Mouse (Mus musculus): ENCODE results near the gene Barhl1. TPM values are rescaled to one million over a fixed set of nuclear protein-coding genes. Genes with fewer than 3 reads are reported as not detected.

The Barhl1 gene
- polyA plus RNA-seq, 1 experiment from 2014 or later: 0.70 TPM

Other genes with a start within 250 kb of the Barhl1 start
- 1.5 and 1.8 TPM in 2 replicates for gene Spaca9, start 216.9 kb downstream of the Barhl1 start, polyA plus RNA-seq (2015; fragmentation: Nextera tagmentation; extraction: Ambion mirVana)
- 0.92 and 1.7 TPM in 2 replicates for gene Ak8, start 216.5 kb downstream of the Barhl1 start, polyA plus RNA-seq (2015; fragmentation: Nextera tagmentation; extraction: Ambion mirVana)
- 21.8 and 23.1 TPM in 2 replicates for gene Gtf3c4, start 76.3 kb downstream of the Barhl1 start, polyA plus RNA-seq (2015; fragmentation: Nextera tagmentation; extraction: Ambion mirVana)
- 17.2 and 17.3 TPM in 2 replicates for gene Ddx31, start 76.3 kb downstream of the Barhl1 start, polyA plus RNA-seq (2015; fragmentation: Nextera tagmentation; extraction: Ambion mirVana)
- 0.26 TPM in 1 of 2 replicates, not detected in the other for gene Cfap77, start 138.4 kb upstream of the Barhl1 start, polyA plus RNA-seq (2015; fragmentation: Nextera tagmentation; extraction: Ambion mirVana)
- 9.0 and 10.5 TPM in 2 replicates for gene Ttf1, start 143.6 kb upstream of the Barhl1 start, polyA plus RNA-seq (2015; fragmentation: Nextera tagmentation; extraction: Ambion mirVana)
- gene Setx, start 207.5 kb upstream of the Barhl1 start, polyA plus RNA-seq (2015; fragmentation: Nextera tagmentation; extraction: Ambion mirVana): 13.7 and 14.0 TPM in 2 replicates

Data from forebrain, embryonic 15.5 days (tissue).